Mouse (Mus musculus): ENCODE data around the gene Nhp2. TPM values are rescaled to one million over a fixed set of nuclear protein-coding genes. Genes with fewer than 3 reads are reported as not detected.
"Not testable (repeated sequence)": the region's sequence is repeated elsewhere in the genome, so short reads cannot be mapped to it uniquely, and the experiment has no call there.

Nhp2 gene
- polyA plus RNA-seq, 1 experiment from 2014 or later = 172 TPM

DNA sequence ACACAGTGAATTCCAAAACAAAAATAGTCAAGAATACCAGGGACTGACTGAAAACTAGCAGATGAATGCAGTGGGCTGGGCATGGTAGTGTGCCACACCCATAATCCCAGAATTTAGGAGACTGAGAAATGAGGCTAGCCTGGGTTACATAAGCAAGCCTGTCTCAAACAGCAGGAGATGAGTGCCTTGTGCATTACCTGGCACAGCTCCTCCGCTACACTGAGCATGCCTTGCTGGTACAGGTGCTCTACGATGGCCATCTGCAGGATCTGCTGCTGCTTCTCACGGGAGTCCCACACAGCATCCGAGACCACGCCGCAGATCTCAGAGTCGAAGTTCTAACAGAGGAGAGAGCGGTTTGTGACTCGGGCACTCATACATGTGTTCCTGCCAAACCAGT lies 7.9 kb downstream of the Nhp2 start:
- ATAC-seq = no peak
- no peaks in the 10 kb centered on the region for H3K4me1 ChIP-seq (replicated peaks)
- H3K9me3 ChIP-seq = no peaks in the 10 kb centered on the region
- H3K27ac ChIP-seq = no peak overlapping the region
- no peak overlapping the region for H3K4me3 ChIP-seq (replicated peaks)
- H3K4me2 ChIP-seq (replicated peaks) = no peak overlapping the region
- 90% methylated on average over 9 of the region's 9 CpGs for WGBS
- H3K36me3 ChIP-seq = peaks cover 36% of the 10 kb centered on the region
- no peaks in the 10 kb centered on the region for H3K27me3 ChIP-seq (replicated peaks)
- H3K9ac ChIP-seq = no peak overlapping the region

DNA sequence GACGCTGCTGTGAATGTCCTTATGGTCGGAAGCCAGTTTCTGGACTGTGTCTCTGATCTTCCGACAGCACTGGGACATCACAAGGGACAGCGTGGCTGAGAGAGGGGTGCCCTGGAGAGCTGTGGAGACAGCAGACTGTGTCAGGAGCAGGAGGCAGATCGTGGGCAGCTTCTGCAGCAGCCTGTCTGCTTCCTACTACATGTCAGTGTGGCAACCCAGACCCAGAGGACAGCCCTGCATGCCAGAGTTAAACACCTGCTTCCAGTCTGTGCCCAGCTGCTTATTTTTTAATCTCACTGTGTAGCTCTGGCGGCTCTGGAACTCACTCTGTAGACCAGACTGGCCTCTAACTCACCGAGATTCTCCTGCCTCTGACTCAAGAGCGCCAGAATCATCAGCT lies 8.4 kb downstream of the Nhp2 start:
- WGBS = 82% methylated on average over 8 of the region's 8 CpGs
- H3K4me2 ChIP-seq (replicated peaks) = no peak overlapping the region
- H3K9ac ChIP-seq = no peak overlapping the region
- no peaks in the 10 kb centered on the region for H3K27me3 ChIP-seq (replicated peaks)
- no peak overlapping the region for H3K4me3 ChIP-seq (replicated peaks)
- H3K9me3 ChIP-seq = no peaks in the 10 kb centered on the region
- H3K4me1 ChIP-seq (replicated peaks) = no peaks in the 10 kb centered on the region
- peaks cover 31% of the 10 kb centered on the region for H3K36me3 ChIP-seq
- H3K27ac ChIP-seq = no peak overlapping the region
- ATAC-seq = no peak

DNA sequence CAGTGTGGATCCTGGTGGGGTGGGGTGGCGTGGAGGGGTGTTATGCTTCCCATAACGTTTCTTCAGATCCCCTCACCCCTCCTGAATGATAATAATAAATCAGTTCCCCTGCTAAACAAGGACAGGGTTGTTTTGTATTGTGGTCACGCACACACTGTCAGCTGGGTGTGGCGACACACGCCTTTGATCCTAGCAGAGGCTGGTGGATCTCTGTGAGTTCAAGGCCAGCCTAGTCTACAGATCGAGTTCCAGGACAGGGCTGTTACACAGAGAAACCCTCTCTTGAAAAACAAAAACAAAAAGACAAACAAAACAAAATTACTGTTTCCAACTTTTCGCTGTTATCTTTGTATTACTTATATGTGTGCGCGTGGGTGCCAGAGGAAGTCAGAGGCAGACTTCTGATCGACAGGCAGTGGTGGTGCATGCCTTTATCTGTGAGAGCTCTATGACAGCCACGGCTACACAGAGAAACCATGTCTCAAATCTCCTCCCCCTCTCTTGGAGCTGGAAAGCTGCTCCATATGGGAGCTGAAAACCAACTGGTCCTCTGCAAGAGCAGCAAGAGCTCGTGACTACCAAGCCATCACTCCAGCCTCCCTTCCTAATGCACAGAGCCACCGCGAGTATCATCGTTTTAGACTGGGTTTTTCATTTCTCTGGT lies 10.2 kb downstream of the Nhp2 start:
- Histone ChIP-seq H3K27me3 (replicated peaks) (no peaks in the 10 kb centered on the region), H3K4me1 (replicated peaks) (no peaks in the 10 kb centered on the region), H3K9ac (no peak overlapping the region), H3K4me2 (replicated peaks) (no peak overlapping the region), H3K4me3 (replicated peaks) (no peak overlapping the region), H3K36me3 (peaks cover 16% of the 10 kb centered on the region; the same call in 1 of the 2 replicates), H3K27ac (no peak overlapping the region), H3K9me3 (no peaks in the 10 kb centered on the region)
- ATAC-seq = no peak
- WGBS = 81% methylated on average over 15 of the region's 15 CpGs

DNA sequence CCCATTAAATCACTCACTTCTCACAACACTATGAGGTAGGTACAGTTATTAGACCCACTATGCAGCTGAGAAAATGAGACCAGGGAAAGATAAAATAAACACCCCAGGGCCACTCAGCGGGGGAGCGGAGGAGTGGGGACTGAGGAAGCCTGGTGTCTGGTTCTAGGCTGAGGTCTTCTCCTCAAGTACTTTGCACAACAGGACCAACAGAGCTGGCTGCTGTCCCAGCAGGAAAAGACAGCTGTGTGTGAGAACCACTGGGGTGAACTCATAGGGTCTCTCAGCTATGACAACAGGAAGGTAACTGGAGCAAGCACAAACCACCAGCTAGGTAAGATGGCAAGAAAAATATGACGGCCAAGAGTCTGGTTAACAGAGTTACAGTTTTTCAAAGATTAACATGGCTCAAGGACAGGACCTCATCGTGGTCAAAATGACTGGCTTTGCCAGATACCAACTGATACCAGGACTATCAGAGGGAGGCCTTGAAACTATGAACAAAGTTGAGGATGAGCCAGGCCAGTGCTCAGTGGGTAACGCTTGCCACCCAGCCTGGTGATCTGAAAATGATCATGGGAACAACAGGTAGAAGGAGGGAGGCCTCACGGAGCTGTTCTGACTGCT lies 12.7 kb downstream of the Nhp2 start:
- no peak for ATAC-seq
- peaks cover 4% of the 10 kb centered on the region for H3K4me1 ChIP-seq (replicated peaks)
- H3K9ac ChIP-seq = no peak overlapping the region
- H3K36me3 ChIP-seq = peaks cover 6% of the 10 kb centered on the region; the same call in 1 of the 2 replicates
- H3K4me2 ChIP-seq (replicated peaks) = no peak overlapping the region
- no peak overlapping the region for H3K27ac ChIP-seq
- H3K27me3 ChIP-seq (replicated peaks) = no peaks in the 10 kb centered on the region
- 83% methylated on average over 6 of the region's 6 CpGs for WGBS
- H3K9me3 ChIP-seq = no peaks in the 10 kb centered on the region
- H3K4me3 ChIP-seq (replicated peaks) = no peak overlapping the region

DNA sequence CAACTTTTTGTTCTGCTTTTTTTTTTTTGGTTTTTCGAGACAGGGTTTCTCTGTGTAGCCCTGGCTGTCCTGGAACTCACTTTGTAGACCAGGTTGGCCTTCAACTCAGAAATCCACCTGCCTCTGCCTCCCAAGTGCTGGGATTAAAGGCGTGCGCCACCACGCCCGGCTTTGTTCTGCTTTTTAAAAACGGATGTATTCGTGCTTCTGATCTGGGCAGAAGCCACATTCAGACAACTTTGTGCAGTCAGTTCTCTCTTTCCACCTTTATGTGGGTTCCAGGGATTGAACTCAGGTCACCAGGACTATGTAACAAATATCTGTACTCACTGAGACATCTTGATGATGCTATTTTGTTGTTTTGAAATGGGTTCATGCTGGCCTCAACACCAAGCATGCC lies 13.7 kb downstream of the Nhp2 start:
- WGBS = 91% methylated on average over 7 of the region's 7 CpGs
- not testable (repeated sequence) for H3K27me3 ChIP-seq (replicated peaks); H3K4me3 ChIP-seq (replicated peaks); H3K9ac ChIP-seq; ATAC-seq; H3K27ac ChIP-seq; H3K4me1 ChIP-seq (replicated peaks); H3K36me3 ChIP-seq; H3K4me2 ChIP-seq (replicated peaks); H3K9me3 ChIP-seq

DNA sequence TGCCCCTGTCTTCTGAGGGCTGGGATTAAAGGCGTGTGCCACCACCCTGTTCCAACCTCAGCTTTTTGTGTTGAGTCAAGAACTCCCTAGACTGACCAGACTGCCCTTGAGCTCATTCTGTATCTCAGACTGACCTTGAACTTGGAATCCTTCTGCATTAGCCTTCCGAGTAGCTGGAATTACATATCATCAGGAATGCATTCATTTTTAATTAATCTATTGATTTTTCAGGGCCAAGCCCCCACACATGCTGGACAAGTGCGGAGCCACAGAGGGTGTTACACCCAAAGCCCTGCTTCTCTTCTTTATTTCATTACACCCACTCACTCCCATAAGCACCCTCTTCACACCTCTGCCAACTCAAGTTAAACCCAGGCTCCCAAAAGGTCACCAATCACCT lies 14.2 kb downstream of the Nhp2 start:
- H3K27me3 ChIP-seq (replicated peaks) = no peaks in the 10 kb centered on the region
- no peak overlapping the region for H3K27ac ChIP-seq
- no peaks in the 10 kb centered on the region for H3K9me3 ChIP-seq
- 89% methylated on average over 3 of the region's 3 CpGs for WGBS
- ATAC-seq = no peak
- no peaks in the 10 kb centered on the region; the same call in 1 of the 2 replicates for H3K36me3 ChIP-seq
- peaks cover 9% of the 10 kb centered on the region for H3K4me1 ChIP-seq (replicated peaks)
- no peak overlapping the region for H3K9ac ChIP-seq
- H3K4me3 ChIP-seq (replicated peaks) = no peak overlapping the region
- H3K4me2 ChIP-seq (replicated peaks) = no peak overlapping the region

DNA sequence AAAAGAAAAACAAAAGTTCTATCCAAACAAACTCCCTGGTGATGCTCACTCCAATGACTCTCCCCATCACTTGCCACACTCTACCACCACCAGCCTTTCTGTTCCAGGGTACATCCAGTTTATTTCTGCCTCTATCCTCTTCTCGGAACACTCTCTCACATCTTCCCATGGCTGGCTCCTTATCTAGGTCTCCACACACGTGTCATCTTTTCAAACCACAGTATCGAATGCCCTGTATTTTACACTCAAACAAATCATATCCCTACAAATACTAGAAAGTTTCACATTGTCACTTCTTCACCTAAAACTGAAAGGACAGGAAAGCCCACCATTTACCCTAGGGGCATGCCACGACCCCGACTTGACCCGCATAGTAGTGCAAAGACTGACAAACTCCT lies 15.6 kb downstream of the Nhp2 start:
- no peak; the same call in 1 of the 2 replicates for ATAC-seq
- Histone ChIP-seq H3K9ac (peak overlapping the region; percentile 76), H3K4me2 (replicated peaks) (peak overlapping the region; percentile 76), H3K9me3 (no peaks in the 10 kb centered on the region), H3K27me3 (replicated peaks) (no peaks in the 10 kb centered on the region), H3K4me3 (replicated peaks) (peak overlapping the region; percentile 66), H3K36me3 (no peaks in the 10 kb centered on the region; the same call in 1 of the 2 replicates), H3K4me1 (replicated peaks) (peaks cover 9% of the 10 kb centered on the region), H3K27ac (peak overlapping the region; percentile 83)
- WGBS = 12% methylated on average over 6 of the region's 6 CpGs

DNA sequence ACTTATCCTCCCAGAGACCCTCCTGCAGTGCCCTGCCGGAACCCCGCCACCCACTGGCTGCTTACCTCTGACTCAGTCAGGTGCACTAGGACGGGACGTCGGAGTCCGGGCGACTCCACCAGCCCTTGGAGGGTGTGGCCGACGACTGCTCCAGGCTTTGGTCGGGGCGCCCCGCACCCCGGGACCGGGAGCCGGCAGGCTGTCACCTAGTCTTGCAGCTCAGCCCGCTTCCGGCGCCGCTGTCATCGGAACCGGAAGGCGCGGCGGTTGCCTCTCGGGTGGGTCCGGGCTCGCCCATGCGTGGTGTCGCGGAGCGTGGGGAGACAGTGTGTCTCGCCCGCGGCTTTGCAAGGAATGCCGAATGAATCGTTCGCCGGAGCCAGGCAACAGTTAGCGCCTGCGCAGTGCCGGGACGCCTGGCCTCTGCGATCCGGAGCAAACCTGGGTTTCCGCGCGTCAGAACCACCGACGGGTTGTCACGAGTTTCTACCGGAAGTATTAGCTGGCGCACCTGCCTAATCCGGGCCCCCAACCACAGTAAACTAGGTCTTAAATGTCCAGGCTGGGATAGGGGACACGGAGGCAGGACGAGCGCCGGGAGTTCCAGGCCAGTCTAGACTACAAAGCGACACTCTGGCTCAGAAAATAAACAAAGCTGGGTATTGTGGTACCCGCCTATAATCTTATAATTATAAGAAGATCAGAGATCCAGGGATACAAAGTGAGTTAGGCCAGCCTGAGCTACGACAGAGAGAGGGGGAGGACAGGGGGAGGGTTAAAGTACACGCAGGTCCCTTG lies 16.2 kb downstream of the Nhp2 start, which contains the start of gene Rmnd5b:
TSS of gene Rmnd5b (minus strand) at position 372 of the 798 bp plus-strand sequence.
- H3K27me3 ChIP-seq (replicated peaks) = no peaks in the 10 kb centered on the region
- under 1% methylated on average over 61 of the region's 61 CpGs for WGBS
- no peaks in the 10 kb centered on the region for H3K9me3 ChIP-seq

DNA sequence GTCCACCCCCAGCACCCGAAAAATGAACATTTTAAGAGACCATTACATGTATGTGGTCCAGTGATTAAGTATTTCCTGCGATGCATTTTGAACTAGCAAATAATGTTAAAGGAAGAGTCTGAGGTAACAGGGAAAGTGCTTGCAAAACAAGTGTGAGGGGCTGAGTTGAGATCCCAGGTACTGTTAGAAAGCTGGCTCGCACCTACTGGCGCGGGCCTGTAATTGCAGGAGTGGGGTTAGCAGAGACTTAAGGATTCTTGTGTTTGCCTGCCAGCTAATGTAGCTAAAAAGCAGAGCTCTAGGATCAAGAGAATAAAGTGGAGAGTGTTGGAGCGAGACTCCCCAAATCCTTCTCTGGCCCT lies 16.8 kb downstream of the Nhp2 start:
- Histone ChIP-seq H3K9me3 (no peaks in the 10 kb centered on the region), H3K36me3 (no peaks in the 10 kb centered on the region), H3K27me3 (replicated peaks) (no peaks in the 10 kb centered on the region), H3K4me1 (replicated peaks) (peaks cover 9% of the 10 kb centered on the region), H3K9ac (peak overlapping the region; percentile 76), H3K27ac (peak overlapping the region; percentile 83), H3K4me2 (replicated peaks) (peak overlapping the region; percentile 76), H3K4me3 (replicated peaks) (peak overlapping the region; percentile 66)
- WGBS = 5% methylated on average over 6 of the region's 6 CpGs
- peak; percentile 46 for ATAC-seq

More for the DNA sequence above, 16.2 kb downstream of the Nhp2 start, which contains the start of gene Rmnd5b:
- Histone ChIP-seq H3K4me2 (replicated peaks) (peak within 1 kb of the TSS; percentile 76), H3K4me1 (replicated peaks) (peaks cover 9% of the 10 kb centered on the region), H3K4me3 (replicated peaks) (peak within 1 kb of the TSS; percentile 66), H3K36me3 (no peaks in the 10 kb centered on the region), H3K9ac (peak within 1 kb of the TSS; percentile 76), H3K27ac (peak within 1 kb of the TSS; percentile 83)
- peak; percentile 91 for ATAC-seq

DNA sequence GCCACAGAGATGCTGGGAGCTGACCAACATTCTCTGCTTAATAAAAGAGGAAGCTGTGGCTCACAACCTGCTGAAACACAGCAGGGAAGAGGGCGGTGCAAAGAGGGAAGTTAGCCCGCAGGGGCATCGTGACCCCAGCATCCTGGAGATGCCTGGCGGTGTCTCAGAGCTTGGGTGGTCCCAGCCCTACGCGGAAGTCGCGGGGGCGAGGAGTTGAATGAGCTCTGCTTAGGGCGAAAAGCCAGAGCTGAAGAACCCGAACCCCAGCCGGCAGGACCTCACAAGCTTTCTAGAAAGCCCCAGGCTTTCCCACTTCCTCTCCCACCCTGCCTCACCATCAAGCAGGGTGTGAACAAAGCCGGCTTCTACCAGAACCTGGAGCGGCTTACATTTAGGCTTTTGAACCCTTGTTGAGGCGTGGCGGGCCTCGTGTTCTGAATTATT lies 18.5 kb downstream of the Nhp2 start:
- H3K4me2 ChIP-seq (replicated peaks) = peak overlapping the region; percentile 52
- H3K4me3 ChIP-seq (replicated peaks) = 0 out of 2 replicates have a peak overlapping the region, but pooled peaks have one; percentile 6
- H3K36me3 ChIP-seq = no peaks in the 10 kb centered on the region; the same call in 1 of the 2 replicates
- peak overlapping the region; percentile 45 for H3K9ac ChIP-seq
- 8% methylated on average over 17 of the region's 17 CpGs for WGBS
- ATAC-seq = no peak
- H3K27me3 ChIP-seq (replicated peaks) = no peaks in the 10 kb centered on the region
- H3K9me3 ChIP-seq = no peaks in the 10 kb centered on the region
- peak overlapping the region; percentile 62; the same call in 1 of the 2 replicates for H3K27ac ChIP-seq
- peaks cover 9% of the 10 kb centered on the region for H3K4me1 ChIP-seq (replicated peaks)

DNA sequence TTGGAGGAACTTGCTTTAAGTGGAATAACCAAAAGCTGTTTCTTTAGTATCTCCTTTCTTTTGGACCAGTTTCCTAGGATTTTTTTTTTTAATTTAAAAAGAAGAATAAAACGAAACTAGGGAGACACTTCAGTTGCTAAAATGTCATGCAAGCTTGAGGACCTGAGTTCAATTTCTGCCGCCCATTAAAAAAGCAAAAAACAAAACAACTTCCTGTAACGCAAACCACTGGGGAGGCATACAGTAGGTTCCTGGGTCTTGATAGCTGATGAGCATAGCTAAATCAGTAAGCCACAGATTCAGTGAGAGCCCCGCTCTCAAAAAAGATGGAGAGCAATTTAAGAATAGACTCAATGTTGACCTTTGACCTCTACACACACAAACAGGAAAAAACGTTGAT lies 19.0 kb downstream of the Nhp2 start:
- H3K27me3 ChIP-seq (replicated peaks) = no peaks in the 10 kb centered on the region
- 69% methylated on average over 5 of the region's 5 CpGs for WGBS
- no peaks in the 10 kb centered on the region; the same call in 1 of the 2 replicates for H3K36me3 ChIP-seq
- no peak for ATAC-seq
- no peak overlapping the region for H3K4me3 ChIP-seq (replicated peaks)
- peaks cover 11% of the 10 kb centered on the region for H3K4me1 ChIP-seq (replicated peaks)
- H3K9me3 ChIP-seq = no peaks in the 10 kb centered on the region
- H3K27ac ChIP-seq = peak overlapping the region; percentile 62; the same call in 1 of the 2 replicates
- H3K9ac ChIP-seq = no peak overlapping the region
- H3K4me2 ChIP-seq (replicated peaks) = 0 out of 2 replicates have a peak overlapping the region, but pooled peaks have one; percentile 52

DNA sequence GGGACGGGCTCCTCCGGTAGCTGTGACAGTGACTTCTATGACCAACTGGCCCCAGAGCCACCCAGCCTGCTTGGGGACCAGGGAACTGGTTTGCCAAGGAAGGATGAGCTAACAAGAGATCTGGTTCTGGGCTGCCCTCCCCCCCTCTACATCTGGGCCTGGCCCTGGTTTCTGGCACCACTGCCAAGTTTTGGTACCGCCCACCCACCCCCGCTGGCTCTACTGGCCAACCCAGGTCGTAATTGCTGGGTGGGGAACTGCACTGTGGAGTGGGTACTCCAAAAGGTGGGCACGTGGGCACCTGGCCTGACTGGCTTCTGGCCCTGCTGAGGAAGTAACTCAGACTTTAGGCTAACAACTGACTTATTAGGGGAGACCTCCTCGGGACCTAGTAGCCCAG lies 21.2 kb downstream of the Nhp2 start:
- Histone ChIP-seq H3K9ac (no peak overlapping the region), H3K9me3 (no peaks in the 10 kb centered on the region), H3K4me2 (replicated peaks) (no peak overlapping the region), H3K27me3 (replicated peaks) (no peaks in the 10 kb centered on the region), H3K36me3 (no peaks in the 10 kb centered on the region; the same call in 1 of the 2 replicates), H3K4me3 (replicated peaks) (no peak overlapping the region), H3K4me1 (replicated peaks) (peaks cover 21% of the 10 kb centered on the region), H3K27ac (no peak overlapping the region)
- WGBS = 75% methylated on average over 7 of the region's 7 CpGs
- no peak for ATAC-seq
